Mouse (Mus musculus) bone marrow macrophage, adult 2 months (primary cell): ENCODE measurements around the gene Foxk1. TPM values are rescaled to one million over a fixed set of nuclear protein-coding genes. Genes with fewer than 3 reads are reported as not detected.

Source experiments
- H3K27ac ChIP-seq: 2 replicates; pipeline ENCODE4 v1.5.1; 2012; ENCODE audit warnings: low read depth, low read length; ENCODE audit not compliant: insufficient read depth
- H3K4me1 ChIP-seq: 2 replicates; pipeline ENCODE4 v1.6.1; 2012; ENCODE audit warnings: low read length; ENCODE audit not compliant: control insufficient read depth, insufficient read depth
- H3K4me3 ChIP-seq: 2 replicates; pipeline ENCODE4 v1.5.1; 2012; ENCODE audit warnings: mild to moderate bottlenecking, low read length, moderate library complexity; ENCODE audit not compliant: insufficient read depth
- CTCF ChIP-seq: IDR thresholded peaks from 2 replicates; pipeline ENCODE4 v1.5.1; 2012; ENCODE audit warnings: low read depth, mild to moderate bottlenecking, low read length, moderate library complexity
- POLR2A ChIP-seq: IDR thresholded peaks from 2 replicates; pipeline ENCODE4 v1.6.1; 2012; ENCODE audit warnings: mild to moderate bottlenecking, low read depth, low read length, borderline replicate concordance
- polyA plus RNA-seq: library from polyadenylated mRNA; stranded (reverse); fragments of >200 nt; gene quantifications from 2 replicates; pipeline ENCODE4 v1.2.4, GENCODE M21; 2012; ENCODE audit not compliant: missing spikeins, insufficient read depth, insufficient read length

Gene Foxk1
- polyA plus RNA-seq, 1 experiment, result 18.2 TPM

GRCm38 (mm10) chr5:142428691-142429090, 27.4 kb downstream of the Foxk1 start:
- no peak overlapping the region for H3K27ac ChIP-seq
- peaks cover 49% of the 10 kb centered on the region for H3K4me1 ChIP-seq
- H3K4me3 ChIP-seq, result no peak overlapping the region
- TF ChIP-seq POLR2A (no peak), CTCF (no peak)

GRCm38 (mm10) chr5:142431029-142431428, 29.7 kb downstream of the Foxk1 start:
- peaks cover 28% of the 10 kb centered on the region for H3K4me1 ChIP-seq
- H3K27ac ChIP-seq, result no peak overlapping the region
- no peak overlapping the region for H3K4me3 ChIP-seq
- TF ChIP-seq POLR2A (no peak), CTCF (no peak)

- Histone ChIP-seq H3K4me1 (peaks cover 19% of the 10 kb centered on the region), H3K4me3 (no peak overlapping the region), H3K27ac (no peak overlapping the region)
- TF ChIP-seq CTCF, result no peak
- no peak for TF ChIP-seq POLR2A
These were observed 30.6 kb downstream of the Foxk1 start for GRCm38 (mm10) chr5:142431811-142432434.

- Histone ChIP-seq H3K27ac (no peak overlapping the region), H3K4me3 (no peak overlapping the region), H3K4me1 (peaks cover 11% of the 10 kb centered on the region)
- TF ChIP-seq POLR2A, result no peak
- no peak for TF ChIP-seq CTCF
These were observed 31.4 kb downstream of the Foxk1 start for GRCm38 (mm10) chr5:142432695-142433094.

- no peak for TF ChIP-seq POLR2A
- no peak for TF ChIP-seq CTCF
- H3K4me3 ChIP-seq, result no peak overlapping the region
- H3K27ac ChIP-seq, result no peak overlapping the region
- H3K4me1 ChIP-seq, result no peaks in the 10 kb centered on the region
These were observed 32.8 kb downstream of the Foxk1 start for GRCm38 (mm10) chr5:142434052-142434451.

- Histone ChIP-seq H3K27ac (no peak overlapping the region), H3K4me1 (peaks cover 4% of the 10 kb centered on the region)
- TF ChIP-seq CTCF, result no peak
- no peak for TF ChIP-seq POLR2A
These were observed 34.4 kb downstream of the Foxk1 start for GRCm38 (mm10) chr5:142435736-142436135.

GRCm38 (mm10) chr5:142438380-142438938, 37.2 kb downstream of the Foxk1 start:
- H3K4me3 ChIP-seq, result no peak overlapping the region
- TF ChIP-seq CTCF, result no peak
- TF ChIP-seq POLR2A, result no peak
- H3K27ac ChIP-seq, result no peak overlapping the region
- H3K4me1 ChIP-seq, result peaks cover 21% of the 10 kb centered on the region

More at GRCm38 (mm10) chr5:142435736-142436135, 34.4 kb downstream of the Foxk1 start:
- H3K4me3 ChIP-seq, result no peak overlapping the region

GRCm38 (mm10) chr5:142439911-142440432, 38.7 kb downstream of the Foxk1 start:
- peak overlapping the region; percentile 53 for H3K4me3 ChIP-seq
- peak overlapping the region; percentile 40 for H3K27ac ChIP-seq
- TF ChIP-seq POLR2A (no peak), CTCF (0 out of 2 replicates have a peak, but pooled peaks have one; percentile 9)
- H3K4me1 ChIP-seq, result peaks cover 35% of the 10 kb centered on the region

- Histone ChIP-seq H3K4me3 (peak overlapping the region; percentile 59), H3K4me1 (peaks cover 41% of the 10 kb centered on the region), H3K27ac (peak overlapping the region; percentile 80)
- no peak for TF ChIP-seq POLR2A
- 0 out of 2 replicates have a peak, but pooled peaks have one; percentile 2 for TF ChIP-seq CTCF
These were observed 39.3 kb downstream of the Foxk1 start for GRCm38 (mm10) chr5:142440451-142441147.

- peak overlapping the region; percentile 80 for H3K27ac ChIP-seq
- H3K4me1 ChIP-seq, result peaks cover 48% of the 10 kb centered on the region
- peak overlapping the region; percentile 59 for H3K4me3 ChIP-seq
- TF ChIP-seq CTCF, result no peak
- TF ChIP-seq POLR2A, result no peak
These were observed 40.2 kb downstream of the Foxk1 start for GRCm38 (mm10) chr5:142441332-142442044.
